Mouse (Mus musculus) midbrain, embryonic 11.5 days (tissue): Measurements from ENCODE around the gene Yipf1. TPM values are rescaled to one million over a fixed set of nuclear protein-coding genes. Genes with fewer than 3 reads are reported as not detected.

Experiments
- ATAC-seq: fragments of 200-750 bp; cut with Nextera tagmentation; 2 replicates; pipeline ENCODE4 v1.8.0; 2017; ENCODE audit warnings: moderate TSS enrichment, moderate library complexity; ENCODE audit not compliant: low FRiP score
- DNase-seq: peaks from one replicate; pipeline ENCODE4 v3.0.0; 2015; ENCODE audit warnings: low spot score; ENCODE audit errors: missing footprints
- H3K27ac ChIP-seq: fragments of 300-500 bp; sonication (generic); 2 replicates; pipeline ENCODE4 v1.5.1; 2014; ENCODE audit warnings: low read depth, low read length
- H3K27me3 ChIP-seq: fragments of 300-500 bp; sonication (generic); 2 replicates; pipeline ENCODE4 v1.6.1; 2014; ENCODE audit warnings: mild to moderate bottlenecking, low read length, moderate library complexity, mixed read lengths; ENCODE audit not compliant: control insufficient read depth, insufficient read depth
- H3K36me3 ChIP-seq: fragments of 300-500 bp; sonication (generic); 2 replicates; pipeline ENCODE4 v1.6.1; 2014; ENCODE audit warnings: mild to moderate bottlenecking, low read length, moderate library complexity, mixed read lengths; ENCODE audit not compliant: control insufficient read depth, insufficient read depth
- H3K4me1 ChIP-seq: fragments of 300-500 bp; sonication (generic); 2 replicates; pipeline ENCODE4 v1.6.1; 2014; ENCODE audit warnings: low read length; ENCODE audit not compliant: control insufficient read depth, insufficient read depth
- H3K4me2 ChIP-seq: fragments of 300-500 bp; sonication (generic); 2 replicates; pipeline ENCODE4 v1.6.1; 2014; ENCODE audit warnings: mild to moderate bottlenecking, moderate library complexity
- H3K4me3 ChIP-seq: fragments of 300-500 bp; sonication (generic); 2 replicates; pipeline ENCODE4 v1.5.1; 2014; ENCODE audit warnings: low read depth, low read length
- H3K9ac ChIP-seq: fragments of 300-500 bp; sonication (generic); 2 replicates; pipeline ENCODE4 v1.6.1; 2014; ENCODE audit warnings: low read length
- H3K9me3 ChIP-seq: fragments of 300-500 bp; sonication (generic); 2 replicates; pipeline ENCODE4 v1.6.1; 2016; ENCODE audit warnings: low read length; ENCODE audit not compliant: control insufficient read depth
- WGBS: fragments of 180-500 bp; shearing (Covaris S2); extraction: QIAGEN DNeasy Blood & Tissue Kit; methylation state at CpG from one replicate; pipeline ENCODE4 v1.1.7; 2014; 5-methylcytosine and 5-hydroxymethylcytosine counted together
- polyA plus RNA-seq: library from polyadenylated mRNA; unstranded; fragments of >200 nt; fragmentation: Nextera tagmentation; extraction: Ambion mirVana; gene quantifications from 2 replicates; pipeline ENCODE4 v1.2.1, GENCODE M21; 2014

The Yipf1 gene
- polyA plus RNA-seq, 1 experiment from 2014 or later, result 36.0 TPM

GRCm38 (mm10) chr4:107374677-107375076 lies 60.5 kb downstream of the Yipf1 start:
- H3K36me3 ChIP-seq, result peaks cover 21% of the 10 kb centered on the region; the same call in 1 of the 2 replicates
- H3K4me3 ChIP-seq, result no peak overlapping the region

GRCm38 (mm10) chr4:107378954-107379353 lies 64.8 kb downstream of the Yipf1 start:
- H3K4me2 ChIP-seq, result no peak overlapping the region
- H3K36me3 ChIP-seq, result peaks cover 19% of the 10 kb centered on the region; the same call in 1 of the 2 replicates
- DNase-seq (no peak), ATAC-seq (no peak)
- H3K27me3 ChIP-seq, result no peaks in the 10 kb centered on the region
- no peaks in the 10 kb centered on the region for H3K9me3 ChIP-seq
- H3K4me3 ChIP-seq, result no peak overlapping the region
- 89% methylated on average over 6 of the region's 6 CpGs for WGBS
- no peak overlapping the region for H3K27ac ChIP-seq
- no peak overlapping the region for H3K9ac ChIP-seq
- no peaks in the 10 kb centered on the region for H3K4me1 ChIP-seq

More at GRCm38 (mm10) chr4:107374677-107375076, 60.5 kb downstream of the Yipf1 start:
- Histone ChIP-seq H3K27ac (no peak overlapping the region), H3K9ac (no peak overlapping the region), H3K4me2 (no peak overlapping the region), H3K9me3 (no peaks in the 10 kb centered on the region), H3K4me1 (no peaks in the 10 kb centered on the region), H3K27me3 (no peaks in the 10 kb centered on the region)
- DNase-seq (no peak), ATAC-seq (no peak)
- 89% methylated on average over 4 of the region's 4 CpGs for WGBS

GRCm38 (mm10) chr4:107380871-107381270 lies 66.7 kb downstream of the Yipf1 start:
- H3K4me1 ChIP-seq, result no peaks in the 10 kb centered on the region
- no peak overlapping the region for H3K27ac ChIP-seq
- peaks cover 15% of the 10 kb centered on the region; the same call in 1 of the 2 replicates for H3K36me3 ChIP-seq
- no peaks in the 10 kb centered on the region for H3K27me3 ChIP-seq
- H3K9ac ChIP-seq, result no peak overlapping the region
- no peak for ATAC-seq
- H3K4me2 ChIP-seq, result no peak overlapping the region
- WGBS, result 93% methylated on average over 7 of the region's 7 CpGs
- no peaks in the 10 kb centered on the region for H3K9me3 ChIP-seq
- H3K4me3 ChIP-seq, result no peak overlapping the region
- DNase-seq, result no peak

GRCm38 (mm10) chr4:107387038-107387437 lies 72.9 kb downstream of the Yipf1 start:
- no peaks in the 10 kb centered on the region for H3K4me1 ChIP-seq
- DNase-seq (no peak), ATAC-seq (no peak)
- no peaks in the 10 kb centered on the region for H3K9me3 ChIP-seq
- peaks cover 20% of the 10 kb centered on the region; the same call in 1 of the 2 replicates for H3K36me3 ChIP-seq
- no peak overlapping the region for H3K9ac ChIP-seq
- H3K27ac ChIP-seq, result no peak overlapping the region
- no peak overlapping the region for H3K4me2 ChIP-seq
- WGBS, result 99% methylated on average over 4 of the region's 4 CpGs
- no peak overlapping the region for H3K4me3 ChIP-seq
- no peaks in the 10 kb centered on the region for H3K27me3 ChIP-seq

- Histone ChIP-seq H3K9me3 (no peaks in the 10 kb centered on the region), H3K9ac (no peak overlapping the region), H3K36me3 (peaks cover 20% of the 10 kb centered on the region; the same call in 1 of the 2 replicates), H3K4me3 (no peak overlapping the region), H3K27ac (no peak overlapping the region), H3K4me1 (no peaks in the 10 kb centered on the region), H3K27me3 (no peaks in the 10 kb centered on the region), H3K4me2 (no peak overlapping the region)
- DNase-seq (no peak), ATAC-seq (no peak)
- WGBS, result 93% methylated on average over 8 of the region's 8 CpGs
These were observed 73.3 kb downstream of the Yipf1 start for GRCm38 (mm10) chr4:107387465-107387864.

GRCm38 (mm10) chr4:107388291-107388690 lies 74.1 kb downstream of the Yipf1 start:
- no peaks in the 10 kb centered on the region for H3K4me1 ChIP-seq
- ATAC-seq (no peak), DNase-seq (no peak)
- H3K4me3 ChIP-seq, result no peak overlapping the region
- no peak overlapping the region for H3K4me2 ChIP-seq
- peaks cover 18% of the 10 kb centered on the region; the same call in 1 of the 2 replicates for H3K36me3 ChIP-seq
- H3K9ac ChIP-seq, result no peak overlapping the region
- H3K27ac ChIP-seq, result no peak overlapping the region
- 97% methylated on average over 2 of the region's 2 CpGs for WGBS
- H3K27me3 ChIP-seq, result no peaks in the 10 kb centered on the region
- H3K9me3 ChIP-seq, result no peaks in the 10 kb centered on the region

GRCm38 (mm10) chr4:107389345-107389744 lies 75.2 kb downstream of the Yipf1 start:
- ATAC-seq, result no peak
- H3K4me3 ChIP-seq, result no peak overlapping the region
- no peak for DNase-seq
- no peak overlapping the region for H3K4me2 ChIP-seq
- H3K36me3 ChIP-seq, result peaks cover 18% of the 10 kb centered on the region; the same call in 1 of the 2 replicates
- H3K4me1 ChIP-seq, result no peaks in the 10 kb centered on the region
- H3K27ac ChIP-seq, result no peak overlapping the region
- no peaks in the 10 kb centered on the region for H3K9me3 ChIP-seq
- no peaks in the 10 kb centered on the region for H3K27me3 ChIP-seq
- no peak overlapping the region for H3K9ac ChIP-seq
- 94% methylated on average over 3 of the region's 3 CpGs for WGBS

GRCm38 (mm10) chr4:107393771-107394170 lies 79.6 kb downstream of the Yipf1 start:
- Histone ChIP-seq H3K4me3 (no peak overlapping the region), H3K27me3 (no peaks in the 10 kb centered on the region), H3K27ac (no peak overlapping the region), H3K36me3 (peaks cover 20% of the 10 kb centered on the region; the same call in 1 of the 2 replicates), H3K9ac (no peak overlapping the region), H3K9me3 (no peaks in the 10 kb centered on the region), H3K4me1 (no peaks in the 10 kb centered on the region), H3K4me2 (no peak overlapping the region)
- WGBS, result 94% methylated on average over 2 of the region's 2 CpGs
- no peak for ATAC-seq
- no peak for DNase-seq
